Mouse (Mus musculus): ENCODE results near the gene Vmn1r191. TPM values are rescaled to one million over a fixed set of nuclear protein-coding genes. Genes with fewer than 3 reads are reported as not detected.
"Not testable (repeated sequence)": the region's sequence is repeated elsewhere in the genome, so short reads cannot be mapped to it uniquely, and the experiment has no call there.

Gene Vmn1r191
- polyA plus RNA-seq (2014; fragmentation: Nextera tagmentation; extraction: Ambion mirVana) = not detected in 2 replicates

GRCm38 (mm10) chr13:22183869-22184268 is at the start of gene Vmn1r191:
TSS of gene Vmn1r191 (minus strand) at chr13:22183969.
- Histone ChIP-seq H3K27ac (ENCODE audit: low read length) (no peak within 1 kb of the TSS), H3K9me3 (ENCODE audit: control insufficient read depth, low read depth, low read length) (no peaks in the 10 kb centered on the region), H3K9ac (replicated peaks; ENCODE audit: low read depth, low read length) (no peak within 1 kb of the TSS), H3K27me3 (ENCODE audit: control insufficient read depth, insufficient read depth, low read length) (no peaks in the 10 kb centered on the region), H3K36me3 (ENCODE audit: control insufficient read depth, insufficient read depth, low read length) (no peaks in the 10 kb centered on the region), H3K4me3 (ENCODE audit: low read depth, low read length) (no peak within 1 kb of the TSS), H3K4me2 (replicated peaks; ENCODE audit: low read depth, low read length) (no peak within 1 kb of the TSS), H3K4me1 (ENCODE audit: control insufficient read depth, insufficient read depth, low read length) (no peaks in the 10 kb centered on the region)
- ATAC-seq (ENCODE audit: insufficient number of reproducible peaks, insufficient read depth, low FRiP score, low read depth) = no peak
- WGBS = 88% methylated on average over 1 of the region's 1 CpGs

GRCm38 (mm10) chr13:22223060-22223459 is 39.3 kb upstream of the Vmn1r191 start, which contains the start of gene Vmn1r193:
TSS of gene Vmn1r193 (minus strand) at chr13:22223160.
- H3K4me2 ChIP-seq (replicated peaks; ENCODE audit: low read depth, low read length); H3K27ac ChIP-seq (ENCODE audit: low read length); H3K9me3 ChIP-seq (ENCODE audit: control insufficient read depth, low read depth, low read length); H3K9ac ChIP-seq (replicated peaks; ENCODE audit: low read depth, low read length); H3K4me3 ChIP-seq (ENCODE audit: low read depth, low read length); H3K27me3 ChIP-seq (ENCODE audit: control insufficient read depth, insufficient read depth, low read length); H3K4me1 ChIP-seq (ENCODE audit: control insufficient read depth, insufficient read depth, low read length); H3K36me3 ChIP-seq (ENCODE audit: control insufficient read depth, insufficient read depth, low read length); ATAC-seq (ENCODE audit: insufficient number of reproducible peaks, insufficient read depth, low FRiP score, low read depth): not testable (repeated sequence)
- 85% methylated on average over 1 of the region's 1 CpGs for WGBS

DNA sequence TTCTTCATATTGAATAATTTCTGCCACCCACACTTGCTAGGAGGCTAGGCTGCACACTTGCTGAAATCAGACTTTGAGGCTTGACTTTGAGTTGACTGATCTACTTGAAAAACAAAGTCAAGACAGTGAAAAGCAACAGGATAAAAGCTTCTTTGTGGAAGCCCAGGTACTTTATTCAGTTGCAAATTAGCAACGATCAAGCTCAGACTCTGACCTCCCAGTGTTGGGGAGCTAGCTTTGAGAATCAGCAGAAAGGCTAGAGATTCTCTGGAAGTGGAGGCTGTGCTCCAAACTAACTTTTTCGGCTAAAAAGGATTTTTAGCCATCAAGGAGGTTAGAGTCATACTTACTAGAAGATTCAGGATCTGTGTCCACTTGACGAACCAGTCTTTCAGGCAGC is 9.0 kb upstream of the Vmn1r191 start:
- H3K4me2 ChIP-seq (replicated peaks; ENCODE audit: low read depth, low read length); H3K9me3 ChIP-seq (ENCODE audit: control insufficient read depth, low read depth, low read length); H3K36me3 ChIP-seq (ENCODE audit: control insufficient read depth, insufficient read depth, low read length); H3K27me3 ChIP-seq (ENCODE audit: control insufficient read depth, insufficient read depth, low read length); H3K4me3 ChIP-seq (ENCODE audit: low read depth, low read length); H3K9ac ChIP-seq (replicated peaks; ENCODE audit: low read depth, low read length); ATAC-seq (ENCODE audit: insufficient number of reproducible peaks, insufficient read depth, low FRiP score, low read depth); H3K4me1 ChIP-seq (ENCODE audit: control insufficient read depth, insufficient read depth, low read length); H3K27ac ChIP-seq (ENCODE audit: low read length): not testable (repeated sequence)
- WGBS = 77% methylated on average over 3 of the region's 3 CpGs

DNA sequence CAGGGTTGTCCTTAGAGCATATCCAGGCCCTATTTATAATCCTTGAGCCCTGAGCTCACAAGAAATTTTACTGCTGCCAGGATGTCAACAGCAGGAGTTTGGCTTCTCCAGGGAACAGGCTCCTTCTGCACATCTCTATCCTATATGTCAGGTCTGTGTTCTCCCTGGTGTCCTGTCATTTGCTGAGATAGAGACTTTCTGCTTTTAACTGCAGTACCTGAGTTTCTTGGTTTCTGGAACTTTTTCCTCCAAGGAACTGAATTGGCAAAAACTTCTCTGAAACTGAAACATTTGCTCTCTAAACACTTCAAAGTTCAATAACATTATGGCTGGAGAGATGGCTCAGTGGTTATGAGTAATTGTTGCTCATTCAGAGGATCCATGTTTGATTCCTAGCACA is 7.3 kb upstream of the Vmn1r191 start, which contains the start of gene Vmn1r192:
Vmn1r192 (minus strand) TSS at position 101 of the 400 bp plus-strand sequence.
- Histone ChIP-seq H3K36me3 (ENCODE audit: control insufficient read depth, insufficient read depth, low read length) (no peaks in the 10 kb centered on the region), H3K9me3 (ENCODE audit: control insufficient read depth, low read depth, low read length) (no peaks in the 10 kb centered on the region), H3K4me1 (ENCODE audit: control insufficient read depth, insufficient read depth, low read length) (no peaks in the 10 kb centered on the region), H3K4me3 (ENCODE audit: low read depth, low read length) (no peak within 1 kb of the TSS), H3K4me2 (replicated peaks; ENCODE audit: low read depth, low read length) (no peak within 1 kb of the TSS), H3K27ac (ENCODE audit: low read length) (no peak within 1 kb of the TSS), H3K9ac (replicated peaks; ENCODE audit: low read depth, low read length) (no peak within 1 kb of the TSS), H3K27me3 (ENCODE audit: control insufficient read depth, insufficient read depth, low read length) (no peaks in the 10 kb centered on the region)
- no peak for ATAC-seq (ENCODE audit: insufficient number of reproducible peaks, insufficient read depth, low FRiP score, low read depth)

DNA sequence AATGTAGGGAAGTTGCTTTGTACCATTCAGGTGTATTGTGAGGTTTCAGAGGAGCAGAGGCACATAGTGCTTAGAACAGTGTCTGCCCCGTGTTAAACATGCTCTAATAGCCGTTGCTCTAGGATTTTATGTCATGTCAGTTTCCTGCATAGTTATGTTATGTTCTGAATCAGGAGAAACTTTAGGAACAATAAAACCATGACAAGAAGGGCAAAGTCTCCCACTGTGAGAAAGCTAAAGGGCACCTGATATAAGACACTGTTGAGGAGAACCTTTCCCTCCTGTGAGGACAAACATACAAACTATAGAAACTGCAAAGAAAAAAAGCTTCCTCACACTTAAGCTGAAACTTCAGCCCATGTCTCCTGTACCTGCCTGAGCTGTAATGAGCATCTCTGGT is 6.6 kb upstream of the Vmn1r191 start:
- ATAC-seq (ENCODE audit: insufficient number of reproducible peaks, insufficient read depth, low FRiP score, low read depth) = no peak
- H3K4me1 ChIP-seq (ENCODE audit: control insufficient read depth, insufficient read depth, low read length) = no peaks in the 10 kb centered on the region
- no peaks in the 10 kb centered on the region for H3K36me3 ChIP-seq (ENCODE audit: control insufficient read depth, insufficient read depth, low read length)
- no peak overlapping the region for H3K4me3 ChIP-seq (ENCODE audit: low read depth, low read length)
- no peak overlapping the region for H3K9ac ChIP-seq (replicated peaks; ENCODE audit: low read depth, low read length)
- H3K27ac ChIP-seq (ENCODE audit: low read length) = no peak overlapping the region
- H3K9me3 ChIP-seq (ENCODE audit: control insufficient read depth, low read depth, low read length) = no peaks in the 10 kb centered on the region
- 59% methylated on average over 2 of the region's 2 CpGs for WGBS
- no peaks in the 10 kb centered on the region for H3K27me3 ChIP-seq (ENCODE audit: control insufficient read depth, insufficient read depth, low read length)
- no peak overlapping the region for H3K4me2 ChIP-seq (replicated peaks; ENCODE audit: low read depth, low read length)

DNA sequence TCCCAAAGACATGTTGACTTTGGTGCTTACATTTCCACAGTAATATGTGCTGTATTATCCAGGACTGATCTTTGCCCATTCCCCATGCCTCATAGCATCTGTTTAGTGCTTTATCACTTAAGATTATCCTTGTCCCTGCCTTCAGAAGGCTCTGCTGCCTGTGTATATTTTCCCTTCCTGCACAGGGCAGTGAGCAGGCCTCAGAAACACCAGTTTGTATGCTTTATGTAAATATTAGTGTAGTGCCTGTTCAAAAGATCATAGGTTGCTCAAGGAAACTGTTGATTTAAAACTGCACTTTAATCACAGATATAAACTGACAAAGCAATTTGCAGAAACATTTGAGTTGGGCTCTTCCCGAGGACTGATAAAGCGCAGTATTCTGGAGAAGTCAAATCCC is 5.5 kb upstream of the Vmn1r191 start:
- Histone ChIP-seq H3K27ac (ENCODE audit: low read length) (no peak overlapping the region), H3K36me3 (ENCODE audit: control insufficient read depth, insufficient read depth, low read length) (no peaks in the 10 kb centered on the region), H3K4me3 (ENCODE audit: low read depth, low read length) (no peak overlapping the region), H3K4me1 (ENCODE audit: control insufficient read depth, insufficient read depth, low read length) (no peaks in the 10 kb centered on the region), H3K9ac (replicated peaks; ENCODE audit: low read depth, low read length) (no peak overlapping the region), H3K27me3 (ENCODE audit: control insufficient read depth, insufficient read depth, low read length) (no peaks in the 10 kb centered on the region), H3K9me3 (ENCODE audit: control insufficient read depth, low read depth, low read length) (no peaks in the 10 kb centered on the region), H3K4me2 (replicated peaks; ENCODE audit: low read depth, low read length) (no peak overlapping the region)
- WGBS = 22% methylated on average over 2 of the region's 2 CpGs
- no peak for ATAC-seq (ENCODE audit: insufficient number of reproducible peaks, insufficient read depth, low FRiP score, low read depth)

DNA sequence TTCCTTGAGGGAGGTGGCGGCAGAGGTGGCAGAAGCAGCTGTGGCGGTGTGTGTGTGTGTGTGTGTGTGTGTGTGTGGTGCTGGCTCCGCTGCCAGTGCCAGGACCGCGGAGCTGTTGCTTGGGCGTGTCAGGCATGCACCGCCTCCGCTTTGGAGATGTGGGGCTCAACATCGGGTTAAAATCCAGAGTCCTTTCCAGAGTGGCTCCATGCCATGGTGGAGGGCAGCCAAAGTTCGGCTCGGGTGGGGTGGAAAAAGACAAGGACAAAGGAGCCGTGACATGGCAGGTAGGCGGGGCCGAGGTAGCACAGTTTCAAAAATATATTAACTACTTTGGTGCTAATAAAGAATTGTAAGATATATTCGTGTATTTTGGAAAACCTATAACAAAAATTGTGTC is 15.4 kb downstream of the Vmn1r191 start:
- H3K9ac ChIP-seq (replicated peaks; ENCODE audit: low read depth, low read length) = no peak overlapping the region
- H3K4me3 ChIP-seq (ENCODE audit: low read depth, low read length) = no peak overlapping the region
- ATAC-seq (ENCODE audit: insufficient number of reproducible peaks, insufficient read depth, low FRiP score, low read depth) = no peak
- H3K27me3 ChIP-seq (ENCODE audit: control insufficient read depth, insufficient read depth, low read length) = no peaks in the 10 kb centered on the region
- H3K36me3 ChIP-seq (ENCODE audit: control insufficient read depth, insufficient read depth, low read length) = no peaks in the 10 kb centered on the region
- WGBS = 92% methylated on average over 15 of the region's 15 CpGs
- H3K4me1 ChIP-seq (ENCODE audit: control insufficient read depth, insufficient read depth, low read length) = no peaks in the 10 kb centered on the region
- no peak overlapping the region for H3K27ac ChIP-seq (ENCODE audit: low read length)
- H3K9me3 ChIP-seq (ENCODE audit: control insufficient read depth, low read depth, low read length) = peaks cover 10% of the 10 kb centered on the region
- H3K4me2 ChIP-seq (replicated peaks; ENCODE audit: low read depth, low read length) = no peak overlapping the region

DNA sequence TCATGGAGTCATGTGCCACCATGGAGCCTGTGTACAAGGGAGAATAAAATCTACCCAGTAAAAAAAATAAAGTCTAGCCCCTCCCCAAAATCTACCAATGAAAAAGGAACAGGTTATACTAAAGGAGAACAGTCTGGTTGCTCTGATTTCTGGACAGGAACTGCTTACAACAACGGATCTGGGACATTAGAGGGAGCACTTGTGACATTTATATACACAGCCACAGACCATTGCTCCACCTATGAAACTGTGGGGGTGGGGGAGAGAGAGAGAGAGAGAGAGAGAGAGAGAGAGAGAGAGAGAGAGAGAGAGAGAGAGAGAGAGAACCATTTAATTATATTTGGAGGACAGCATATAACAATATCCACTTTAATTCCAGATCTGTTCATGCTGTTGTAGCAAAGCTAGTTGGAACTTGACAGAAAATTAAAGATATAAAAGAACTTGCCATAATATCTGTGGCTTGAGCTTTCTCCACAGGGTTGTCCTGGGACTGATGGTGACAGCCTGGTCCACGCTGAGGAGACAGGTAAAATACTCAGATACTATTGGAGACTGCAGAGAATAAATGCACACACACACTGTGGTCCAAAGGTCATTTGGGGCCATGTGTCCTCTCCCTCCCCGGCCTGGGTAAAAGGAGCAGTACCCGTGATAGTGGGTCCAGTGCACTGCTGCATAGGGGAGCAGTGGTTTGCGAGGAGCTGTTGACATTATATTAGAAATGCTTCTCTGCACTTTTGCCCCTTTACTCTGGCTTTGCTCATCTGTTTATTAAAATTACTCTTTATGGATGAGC is 47.1 kb downstream of the Vmn1r191 start:
- H3K4me2 ChIP-seq (replicated peaks; ENCODE audit: low read depth, low read length); H3K9me3 ChIP-seq (ENCODE audit: control insufficient read depth, low read depth, low read length); H3K4me1 ChIP-seq (ENCODE audit: control insufficient read depth, insufficient read depth, low read length); H3K9ac ChIP-seq (replicated peaks; ENCODE audit: low read depth, low read length); H3K36me3 ChIP-seq (ENCODE audit: control insufficient read depth, insufficient read depth, low read length); H3K4me3 ChIP-seq (ENCODE audit: low read depth, low read length); H3K27me3 ChIP-seq (ENCODE audit: control insufficient read depth, insufficient read depth, low read length); H3K27ac ChIP-seq (ENCODE audit: low read length); ATAC-seq (ENCODE audit: insufficient number of reproducible peaks, insufficient read depth, low FRiP score, low read depth): not testable (repeated sequence)
- WGBS = 68% methylated on average over 5 of the region's 5 CpGs

All from stomach, embryonic 14.5 days (tissue).